In genomic region chrX:161030233-161030632, GRCm38 (mm10) we compare ENCODE assay signal across 17 mouse cellular contexts. TPM values are rescaled to one million over a fixed set of nuclear protein-coding genes. Genes with fewer than 3 reads are reported as not detected.
DNase-seq lines count a peak whose midpoint lies in the region; ATAC-seq and TF ChIP-seq lines count a peak whose summit lies in the region.
"Had no signal": no experiment of that assay in that cellular context is flagged by ENCODE, and none has a peak within 500 bp of the region (broad histone marks: within the 10 kb centered on the region; RNA-seq: fewer than 3 reads in every experiment).

No protein-coding gene starts in this region.

- 0 out of 2 replicates have a peak, but pooled peaks cover 5% of the 10 kb centered on the region for H3K27me3 ChIP-seq in intestine, postnatal 0 days (replicated peaks; ENCODE audit: control insufficient read depth, insufficient read depth, low read length)
- no peaks in the 10 kb centered on the region for H3K27me3 ChIP-seq in intestine, embryonic 16.5 days (replicated peaks; ENCODE audit: control insufficient read depth, insufficient read depth, low read length)
- no peaks in the 10 kb centered on the region for H3K27me3 ChIP-seq in midbrain, embryonic 14.5 days (ENCODE audit: control insufficient read depth, insufficient read depth, low read length)
- H3K27me3 ChIP-seq in midbrain, embryonic 15.5 days (replicated peaks): no peaks in the 10 kb centered on the region
- H3K27me3 ChIP-seq: neural tube, embryonic 12.5 days had no signal

- no peak overlapping the region for H3K4me3 ChIP-seq in intestine, postnatal 0 days (ENCODE audit: low read depth, low read length)
- H3K4me3 ChIP-seq in intestine, embryonic 16.5 days (ENCODE audit: low read length): no peak overlapping the region
- no peak overlapping the region for H3K4me3 ChIP-seq in midbrain, embryonic 14.5 days (replicated peaks; ENCODE audit: low read depth, low read length)
- H3K4me3 ChIP-seq in midbrain, embryonic 15.5 days: no peak overlapping the region
- H3K4me3 ChIP-seq: embryonic facial prominence, embryonic 13.5 days; hindbrain, embryonic 15.5 days; neural tube, embryonic 12.5 days had no signal

- no peak overlapping the region for H3K9ac ChIP-seq in intestine, postnatal 0 days (ENCODE audit: low read depth, low read length)
- H3K9ac ChIP-seq in intestine, embryonic 16.5 days (ENCODE audit: low read depth, low read length): no peak overlapping the region
- no peak overlapping the region for H3K9ac ChIP-seq in midbrain, embryonic 14.5 days (replicated peaks; ENCODE audit: low read length)
- no peak overlapping the region for H3K9ac ChIP-seq in midbrain, embryonic 15.5 days
- H3K9ac ChIP-seq: embryonic facial prominence, embryonic 13.5 days; hindbrain, embryonic 15.5 days; neural tube, embryonic 12.5 days had no signal

- no peaks in the 10 kb centered on the region for H3K4me1 ChIP-seq in intestine, postnatal 0 days (replicated peaks; ENCODE audit: control insufficient read depth, insufficient read depth, low read length)
- H3K4me1 ChIP-seq in intestine, embryonic 16.5 days (ENCODE audit: control insufficient read depth, insufficient read depth, low read length): no peaks in the 10 kb centered on the region
- no peaks in the 10 kb centered on the region for H3K4me1 ChIP-seq in midbrain, embryonic 14.5 days (ENCODE audit: control insufficient read depth, insufficient read depth, low read length)
- no peaks in the 10 kb centered on the region for H3K4me1 ChIP-seq in midbrain, embryonic 15.5 days
- H3K4me1 ChIP-seq: embryonic facial prominence, embryonic 13.5 days; hindbrain, embryonic 15.5 days; neural tube, embryonic 12.5 days had no signal

- TF ChIP-seq CTCF in intestine, postnatal 0 days (IDR thresholded peaks at IDR 0.05; ENCODE audit: low read depth): peak; percentile 42; the same call in 1 of the 2 replicates

- H3K36me3 ChIP-seq in intestine, postnatal 0 days (ENCODE audit: control insufficient read depth, insufficient read depth): no peaks in the 10 kb centered on the region
- H3K36me3 ChIP-seq in intestine, embryonic 16.5 days (ENCODE audit: control insufficient read depth, insufficient read depth, low read length): no peaks in the 10 kb centered on the region
- no peaks in the 10 kb centered on the region for H3K36me3 ChIP-seq in midbrain, embryonic 14.5 days (ENCODE audit: control insufficient read depth, insufficient read depth, low read length)
- H3K36me3 ChIP-seq in midbrain, embryonic 15.5 days (replicated peaks): no peaks in the 10 kb centered on the region
- H3K36me3 ChIP-seq: embryonic facial prominence, embryonic 13.5 days; hindbrain, embryonic 15.5 days; neural tube, embryonic 12.5 days had no signal

- ATAC-seq in intestine, postnatal 0 days: no peak
- no peak for ATAC-seq in intestine, embryonic 16.5 days
- ATAC-seq in midbrain, embryonic 14.5 days (ENCODE audit: low FRiP score, low TSS enrichment): no peak
- ATAC-seq in midbrain, embryonic 15.5 days (replicated peaks): no peak
- ATAC-seq: midbrain, embryonic 16.5 days had no signal

- H3K4me2 ChIP-seq in intestine, postnatal 0 days (replicated peaks; ENCODE audit: low read depth): no peak overlapping the region
- no peak overlapping the region for H3K4me2 ChIP-seq in intestine, embryonic 16.5 days (ENCODE audit: low read depth, low read length)
- no peak overlapping the region for H3K4me2 ChIP-seq in midbrain, embryonic 14.5 days (ENCODE audit: low read length)
- no peak overlapping the region for H3K4me2 ChIP-seq in midbrain, embryonic 15.5 days
- H3K4me2 ChIP-seq: embryonic facial prominence, embryonic 13.5 days; hindbrain, embryonic 15.5 days; liver, embryonic 11.5 days; neural tube, embryonic 12.5 days had no signal

- no peak overlapping the region for H3K27ac ChIP-seq in intestine, postnatal 0 days (ENCODE audit: low read depth, low read length)
- no peak overlapping the region for H3K27ac ChIP-seq in intestine, embryonic 16.5 days (ENCODE audit: low read length)
- no peak overlapping the region for H3K27ac ChIP-seq in midbrain, embryonic 14.5 days (replicated peaks; ENCODE audit: low read depth, low read length)
- H3K27ac ChIP-seq in midbrain, embryonic 15.5 days: no peak overlapping the region
- H3K27ac ChIP-seq: embryonic facial prominence, embryonic 13.5 days; hindbrain, embryonic 15.5 days; neural tube, embryonic 12.5 days had no signal

- no peaks in the 10 kb centered on the region for H3K9me3 ChIP-seq in intestine, postnatal 0 days (ENCODE audit: control insufficient read depth)
- H3K9me3 ChIP-seq in intestine, embryonic 16.5 days (ENCODE audit: control insufficient read depth, low read length): no peaks in the 10 kb centered on the region
- no peaks in the 10 kb centered on the region for H3K9me3 ChIP-seq in midbrain, embryonic 14.5 days (ENCODE audit: control insufficient read depth, low read length)
- H3K9me3 ChIP-seq in midbrain, embryonic 15.5 days: no peaks in the 10 kb centered on the region
- H3K9me3 ChIP-seq: embryonic facial prominence, embryonic 13.5 days; hindbrain, embryonic 15.5 days; neural tube, embryonic 12.5 days had no signal

- peak; percentile 8 to 13 for DNase-seq in cerebellum, postnatal 10 days
- no peak for DNase-seq in cerebellum, adult 11 months
- DNase-seq in midbrain, embryonic 14.5 days: peak; percentile 51
- peak; percentile 4 for DNase-seq in fibroblast of lung, adult 2 months (ENCODE audit: low read depth)
- no peak for DNase-seq in kidney, postnatal 36 days
- DNase-seq: adrenal gland, postnatal 10 days; B cell, adult 2 months; heart, postnatal 10 days; kidney, adult 9 months had no signal

RNA-seq across cellular contexts. Expression of gene Cdkl5, which starts 35.7 kb away (rescaled TPM):
- 0.66 and 0.80 TPM in 2 replicates for polyA plus RNA-seq in intestine, postnatal 0 days (2015; fragmentation: Nextera tagmentation; extraction: Ambion mirVana)
- polyA plus RNA-seq in intestine, embryonic 16.5 days (2015; fragmentation: Nextera tagmentation; extraction: Ambion mirVana): 1.4 and 1.5 TPM in 2 replicates
- polyA plus RNA-seq in midbrain, embryonic 14.5 days (2014; fragmentation: Nextera tagmentation; extraction: Ambion mirVana): 5.9 and 6.1 TPM in 2 replicates
- polyA plus RNA-seq in midbrain, embryonic 15.5 days (2015; fragmentation: Nextera tagmentation; extraction: Ambion mirVana): 4.2 TPM in 2 replicates

Comparison
In these comparisons a context has a peak if more than half of its experiments do, and no peak if none do; other contexts are left out.
1. DNase-seq: peak in cerebellum, postnatal 10 days (2 of 2), midbrain, embryonic 14.5 days (single experiment) and fibroblast of lung, adult 2 months (single experiment); none in cerebellum, adult 11 months (single experiment) and kidney, postnatal 36 days (0 of 2).